Mouse (Mus musculus) brain, embryonic 14.5 days (tissue): ENCODE results near the gene Mgat4e. TPM values are rescaled to one million over a fixed set of nuclear protein-coding genes. Genes with fewer than 3 reads are reported as not detected.

ENCODE experiments used
- DNase-seq: peaks from one replicate; pipeline ENCODE4 v3.0.0-alpha.2; 2011; ENCODE audit warnings: low read depth
- CTCF ChIP-seq: fragments of 200-500 bp; IDR thresholded peaks from 2 replicates; pipeline ENCODE4 v1.5.1; 2012; ENCODE audit warnings: inconsistent platforms, mild to moderate bottlenecking, moderate library complexity, borderline replicate concordance; ENCODE audit not compliant: insufficient read depth, insufficient read length; ENCODE audit errors: extremely low read depth
- POLR2A ChIP-seq: fragments of 200-500 bp; IDR thresholded peaks from 2 replicates; pipeline ENCODE4 v1.6.1; 2012; ENCODE audit warnings: mild to moderate bottlenecking, inconsistent platforms, borderline replicate concordance; ENCODE audit not compliant: poor library complexity, insufficient read depth, insufficient read length, severe bottlenecking; ENCODE audit errors: extremely low read depth
- polyA plus RNA-seq: library from polyadenylated mRNA; depleted of rRNA; stranded (reverse); fragments of >200 nt; gene quantifications from 2 replicates; pipeline ENCODE4 v1.2.3, GENCODE M21; 2012; rRNA removed

Mgat4e gene
- polyA plus RNA-seq = 0.15 TPM in 1 of 2 replicates, not detected in the other

DNA sequence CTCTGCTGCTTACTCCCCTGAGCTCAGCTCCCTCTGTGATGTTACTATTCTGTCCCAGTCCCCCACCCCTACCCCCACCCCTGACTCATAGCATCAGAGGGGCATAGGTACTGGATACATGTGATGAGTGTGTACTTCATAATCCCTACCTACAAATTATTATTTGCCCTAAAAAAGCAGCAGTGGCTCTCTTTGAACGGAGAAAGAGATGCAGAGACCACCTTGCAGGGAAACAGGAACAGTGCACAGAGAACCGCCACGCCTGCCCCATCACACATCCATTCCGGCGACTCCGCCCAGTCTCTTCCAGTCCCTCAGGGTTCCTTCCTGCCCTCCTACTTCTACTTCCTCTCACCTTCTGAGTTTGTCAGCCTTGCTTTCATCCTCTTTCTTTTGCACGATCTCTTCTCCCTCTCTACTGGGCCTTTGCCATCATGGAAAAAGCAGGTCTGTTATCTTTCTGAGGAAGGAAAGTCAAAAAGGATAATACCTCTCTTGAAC is at the start of gene Mgat4e:
TSS of gene Mgat4e (minus strand) at position 51 of the 501 bp plus-strand sequence.
- DNase-seq = no peak

GRCm38 (mm10) chr1:134597339-134598054 is 48.0 kb upstream of the Mgat4e start:
- TF ChIP-seq CTCF (no peak), POLR2A (no peak)
- DNase-seq = no peak

More for the DNA sequence above, at the start of gene Mgat4e:
- TF ChIP-seq CTCF = no peak
- TF ChIP-seq POLR2A = no peak

DNA sequence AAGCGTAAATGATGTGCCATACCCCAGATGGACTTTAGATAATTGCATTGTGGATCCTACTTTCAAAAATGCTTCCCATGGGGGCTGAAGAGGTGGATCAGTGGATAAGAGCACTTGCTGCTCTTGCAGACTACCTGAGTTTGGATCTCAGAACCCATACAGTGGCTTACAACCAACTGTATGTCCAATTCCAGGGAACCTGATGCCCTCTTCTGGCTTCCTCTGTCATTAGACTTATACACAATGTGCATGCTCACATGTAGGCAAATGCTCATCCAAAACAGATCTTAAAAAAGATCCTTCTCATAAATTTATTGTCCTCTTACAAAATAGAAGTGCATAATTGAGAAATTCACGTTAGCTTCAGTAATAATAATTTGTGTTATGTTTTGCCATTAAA is 42.3 kb upstream of the Mgat4e start:
- peak; percentile 18 for DNase-seq
- TF ChIP-seq POLR2A = no peak
- TF ChIP-seq CTCF = no peak

- DNase-seq = no peak
- TF ChIP-seq CTCF = no peak
- no peak for TF ChIP-seq POLR2A
Observed at GRCm38 (mm10) chr1:134589676-134590075, 40.2 kb upstream of the Mgat4e start.

- no peak for DNase-seq
- TF ChIP-seq POLR2A = no peak
- no peak for TF ChIP-seq CTCF
Observed at GRCm38 (mm10) chr1:134583560-134583959, 34.1 kb upstream of the Mgat4e start.

GRCm38 (mm10) chr1:134580796-134581195 is 31.3 kb upstream of the Mgat4e start:
- TF ChIP-seq CTCF (no peak), POLR2A (no peak)
- no peak for DNase-seq

DNA sequence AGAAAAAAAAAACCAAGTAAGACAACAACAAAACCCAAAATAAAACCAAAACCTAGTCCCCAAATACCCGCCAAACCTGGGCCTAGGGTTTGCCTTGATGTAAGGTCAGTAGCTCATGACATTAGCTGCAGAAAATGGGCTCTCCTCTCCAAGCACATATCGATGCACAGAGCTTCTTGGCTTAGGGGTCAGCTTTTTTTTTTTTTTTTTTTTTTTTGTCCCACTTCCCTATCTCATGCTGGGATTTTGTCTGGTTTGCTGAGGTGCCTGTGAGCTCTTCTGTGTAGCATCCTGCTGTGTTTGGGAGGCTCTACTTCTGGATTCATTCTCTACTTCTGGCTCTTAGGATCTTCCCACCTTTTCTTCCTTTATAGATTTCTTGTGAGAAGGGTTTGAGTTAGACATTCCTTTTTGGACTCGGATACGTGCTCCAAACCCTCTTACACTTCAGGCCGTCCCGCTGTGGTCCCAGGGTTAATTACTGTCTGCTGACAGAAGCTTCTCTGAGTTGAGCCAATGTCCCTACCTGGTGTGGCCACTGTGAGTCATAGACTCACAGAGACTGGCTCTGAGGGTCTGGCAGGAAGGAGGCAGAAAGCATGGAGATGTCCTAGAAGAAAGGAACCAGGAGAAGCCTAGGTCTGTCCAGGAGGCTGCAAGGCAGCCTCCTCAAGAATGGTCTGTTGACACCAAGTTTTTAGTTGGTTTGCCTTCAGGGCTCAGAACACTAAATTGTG is 28.1 kb upstream of the Mgat4e start:
- no peak for DNase-seq
- TF ChIP-seq POLR2A (no peak), CTCF (no peak)

DNA sequence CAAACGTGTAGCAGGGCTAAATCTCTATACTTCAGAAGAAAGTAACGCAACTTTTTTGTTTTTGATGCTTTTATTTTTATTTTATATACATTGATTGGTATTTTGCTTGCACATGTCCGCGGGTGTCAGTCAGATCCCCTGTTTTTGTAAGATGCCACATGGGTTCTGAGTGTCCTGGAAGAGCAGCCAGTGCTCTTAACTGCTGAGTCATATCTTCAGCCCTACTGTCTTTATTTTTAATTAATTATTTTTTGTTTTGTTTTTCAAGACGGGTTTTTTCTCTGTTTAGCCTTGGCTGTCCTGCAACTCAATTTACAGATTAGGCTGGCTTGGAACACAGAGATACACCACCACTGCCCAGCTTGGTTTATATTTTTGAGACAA is 24.4 kb upstream of the Mgat4e start:
- no peak for DNase-seq
- no peak for TF ChIP-seq CTCF
- TF ChIP-seq POLR2A = no peak

- no peak for DNase-seq
- no peak for TF ChIP-seq POLR2A
- TF ChIP-seq CTCF = no peak
Observed at GRCm38 (mm10) chr1:134573300-134573931, 23.9 kb upstream of the Mgat4e start.

GRCm38 (mm10) chr1:134570631-134571030 is 21.1 kb upstream of the Mgat4e start:
- no peak for DNase-seq
- TF ChIP-seq POLR2A (no peak), CTCF (no peak)

DNA sequence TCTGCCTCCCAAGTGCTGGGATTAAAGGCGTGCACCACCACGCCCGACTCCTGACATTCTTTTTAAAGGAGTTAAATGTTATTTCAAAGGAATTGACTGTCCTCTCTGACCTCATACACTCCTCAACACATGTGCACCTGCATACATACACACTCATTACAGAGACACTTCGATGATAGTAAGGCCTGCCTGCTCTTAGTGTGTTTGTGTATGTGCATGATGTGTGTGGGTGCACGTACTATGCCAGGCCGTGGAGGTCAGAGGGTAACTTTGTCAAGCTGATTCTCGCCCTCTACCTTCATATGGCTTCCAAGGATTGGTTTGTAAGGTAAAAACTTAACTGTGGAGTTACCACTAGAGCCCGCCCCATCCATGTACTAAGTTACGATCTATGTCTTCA is 20.7 kb upstream of the Mgat4e start:
- no peak for TF ChIP-seq POLR2A
- TF ChIP-seq CTCF = no peak
- DNase-seq = no peak
